Mouse (Mus musculus): ENCODE measurements around the gene Arfgap2.

DNA sequence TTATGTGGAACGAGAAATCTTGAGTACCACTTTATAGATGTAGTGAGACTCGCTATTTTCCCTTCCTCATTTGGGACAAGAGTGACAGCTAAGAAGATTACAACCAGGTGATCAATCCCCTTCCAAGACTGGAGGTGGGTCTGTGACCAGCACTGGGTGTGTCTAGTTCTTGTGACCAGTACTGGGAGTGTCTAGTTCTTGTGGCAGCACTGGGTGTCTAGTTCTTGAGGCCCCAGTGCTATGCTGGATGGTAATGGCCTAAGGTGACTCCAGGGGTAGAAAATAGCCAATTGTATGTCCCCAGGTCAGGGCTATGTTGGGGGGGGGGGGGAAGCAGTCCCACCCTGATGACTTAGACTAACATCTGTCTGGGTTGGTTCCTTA, 14.6 kb downstream of the Arfgap2 start:
- TF ChIP-seq MYOD1 (IDR thresholded peaks at IDR 0.05; ENCODE audit: control insufficient read depth in 1 of 3, insufficient read length in 2 of 3, low read depth in 2 of 3) (no peak), POLR2A (IDR thresholded peaks at IDR 0.05; ENCODE audit: insufficient read length, low read depth) (no peak), USF1 (IDR thresholded peaks at IDR 0.05; ENCODE audit: low read depth) (no peak), MAX (IDR thresholded peaks at IDR 0.05; ENCODE audit: low read depth) (no peak), TCF3 (IDR thresholded peaks at IDR 0.05; ENCODE audit: insufficient read length, low read depth) (no peak), SRF (IDR thresholded peaks at IDR 0.05; ENCODE audit: control insufficient read depth, insufficient read length, low read depth) (no peak), TCF12 (IDR thresholded peaks at IDR 0.05; ENCODE audit: insufficient read depth, poor library complexity, severe bottlenecking) (no peak), E2F4 (IDR thresholded peaks at IDR 0.05; ENCODE audit: insufficient read depth) (no peak), REST (IDR thresholded peaks at IDR 0.05; ENCODE audit: insufficient read depth, insufficient read length) (no peak)
